Mouse (Mus musculus) intestine, embryonic 15.5 days (tissue): ENCODE measurements at regions not wholly inside any gene's neighbourhood (a gene's known extent, or its start where the extent isn't known, plus 50 kb on each side); places are given as distances from the start of the nearest gene placed in this dataset.

ENCODE experiments used
- ATAC-seq: fragments of 200-750 bp; cut with Nextera tagmentation; 2 replicates; pipeline ENCODE4 v1.8.0; 2017; ENCODE audit warnings: moderate TSS enrichment, moderate library complexity
- H3K27ac ChIP-seq: fragments of 300-500 bp; sonication (generic); 2 replicates; pipeline ENCODE4 v1.5.1; 2015; ENCODE audit warnings: mild to moderate bottlenecking, inconsistent platforms
- H3K27me3 ChIP-seq: fragments of 300-500 bp; sonication (generic); replicated peaks from 2 replicates; pipeline ENCODE4 v1.6.1; 2015; ENCODE audit warnings: inconsistent platforms
- H3K36me3 ChIP-seq: fragments of 300-500 bp; sonication (generic); 2 replicates; pipeline ENCODE4 v1.6.1; 2015; ENCODE audit warnings: inconsistent platforms
- H3K4me1 ChIP-seq: fragments of 300-500 bp; sonication (generic); replicated peaks from 2 replicates; pipeline ENCODE4 v1.6.1; 2015; ENCODE audit warnings: inconsistent platforms
- H3K4me2 ChIP-seq: fragments of 300-500 bp; sonication (generic); replicated peaks from 2 replicates; pipeline ENCODE4 v1.6.1; 2015; ENCODE audit warnings: mild to moderate bottlenecking, inconsistent platforms
- H3K4me3 ChIP-seq: fragments of 300-500 bp; sonication (generic); replicated peaks from 2 replicates; pipeline ENCODE4 v1.5.1; 2015; ENCODE audit warnings: inconsistent platforms
- H3K9ac ChIP-seq: fragments of 300-500 bp; sonication (generic); 2 replicates; pipeline ENCODE4 v1.6.1; 2015; ENCODE audit warnings: inconsistent platforms
- H3K9me3 ChIP-seq: fragments of 300-500 bp; sonication (generic); 2 replicates; pipeline ENCODE4 v1.6.1; 2016; ENCODE audit warnings: inconsistent platforms
- WGBS: fragments of 180-500 bp; shearing (Covaris S2); methylation state at CpG from one replicate; pipeline ENCODE4 v1.1.7; 2015; 5-methylcytosine and 5-hydroxymethylcytosine counted together

- Histone ChIP-seq H3K9ac (no peak overlapping the region), H3K4me2 (no peak overlapping the region), H3K4me1 (peaks cover 4% of the 10 kb centered on the region; the same call in 1 of the 2 replicates), H3K27ac (no peak overlapping the region), H3K27me3 (peaks cover 16% of the 10 kb centered on the region), H3K9me3 (no peaks in the 10 kb centered on the region), H3K36me3 (no peaks in the 10 kb centered on the region), H3K4me3 (no peak overlapping the region)
- WGBS: 45% methylated on average over 6 of the region's 6 CpGs
- no peak for ATAC-seq
Observed at GRCm38 (mm10) chr13:55984772-55985171, 148.8 kb upstream of the Pitx1 start.

- ATAC-seq: no peak
- peaks cover 24% of the 10 kb centered on the region for H3K27me3 ChIP-seq
- H3K9me3 ChIP-seq: no peaks in the 10 kb centered on the region
- no peak overlapping the region for H3K4me3 ChIP-seq
- 64% methylated on average over 9 of the region's 9 CpGs for WGBS
- no peak overlapping the region for H3K9ac ChIP-seq
- H3K27ac ChIP-seq: no peak overlapping the region
- H3K36me3 ChIP-seq: no peaks in the 10 kb centered on the region
- peaks cover 4% of the 10 kb centered on the region; the same call in 1 of the 2 replicates for H3K4me1 ChIP-seq
- H3K4me2 ChIP-seq: no peak overlapping the region
Observed at GRCm38 (mm10) chr13:55983851-55984250, 147.9 kb upstream of the Pitx1 start.

- Histone ChIP-seq H3K4me1 (peaks cover 18% of the 10 kb centered on the region; the same call in 1 of the 2 replicates), H3K27ac (no peak overlapping the region), H3K9me3 (no peaks in the 10 kb centered on the region), H3K36me3 (no peaks in the 10 kb centered on the region), H3K9ac (no peak overlapping the region), H3K4me2 (no peak overlapping the region), H3K27me3 (peaks cover 12% of the 10 kb centered on the region; the same call in 1 of the 2 replicates), H3K4me3 (no peak overlapping the region)
- no peak for ATAC-seq
- WGBS: 57% methylated on average over 6 of the region's 6 CpGs
Observed at GRCm38 (mm10) chr13:55981041-55981440, 145.0 kb upstream of the Pitx1 start.

- Histone ChIP-seq H3K4me2 (no peak overlapping the region), H3K9me3 (no peaks in the 10 kb centered on the region), H3K36me3 (no peaks in the 10 kb centered on the region), H3K27me3 (peaks cover 9% of the 10 kb centered on the region; the same call in 1 of the 2 replicates), H3K27ac (no peak overlapping the region), H3K4me1 (peaks cover 14% of the 10 kb centered on the region; the same call in 1 of the 2 replicates), H3K4me3 (no peak overlapping the region), H3K9ac (no peak overlapping the region)
- ATAC-seq: no peak
- WGBS: 55% methylated on average over 3 of the region's 3 CpGs
Observed at GRCm38 (mm10) chr13:55977902-55978301, 141.9 kb upstream of the Pitx1 start.

- H3K4me1 ChIP-seq: peaks cover 14% of the 10 kb centered on the region; the same call in 1 of the 2 replicates
- no peaks in the 10 kb centered on the region for H3K36me3 ChIP-seq
- peak overlapping the region; percentile 57 for H3K27ac ChIP-seq
- ATAC-seq: peak; percentile 74
- no peak overlapping the region for H3K9ac ChIP-seq
- no peaks in the 10 kb centered on the region for H3K9me3 ChIP-seq
- H3K4me2 ChIP-seq: 0 out of 2 replicates have a peak overlapping the region, but pooled peaks have one; percentile 18
- H3K4me3 ChIP-seq: no peak overlapping the region
- WGBS: 12% methylated on average over 10 of the region's 10 CpGs
- H3K27me3 ChIP-seq: peaks cover 9% of the 10 kb centered on the region; the same call in 1 of the 2 replicates
Observed at GRCm38 (mm10) chr13:55976911-55977381, 141.0 kb upstream of the Pitx1 start.

- no peaks in the 10 kb centered on the region for H3K36me3 ChIP-seq
- H3K4me3 ChIP-seq: no peak overlapping the region
- H3K27ac ChIP-seq: no peak overlapping the region
- no peak overlapping the region for H3K9ac ChIP-seq
- H3K4me1 ChIP-seq: peaks cover 14% of the 10 kb centered on the region; the same call in 1 of the 2 replicates
- WGBS: 63% methylated on average over 5 of the region's 5 CpGs
- no peak overlapping the region for H3K4me2 ChIP-seq
- no peak for ATAC-seq
- H3K9me3 ChIP-seq: no peaks in the 10 kb centered on the region
- peaks cover 1% of the 10 kb centered on the region; the same call in 1 of the 2 replicates for H3K27me3 ChIP-seq
Observed at GRCm38 (mm10) chr13:55974105-55974504, 138.1 kb upstream of the Pitx1 start.

- Histone ChIP-seq H3K4me2 (no peak overlapping the region), H3K4me1 (no peaks in the 10 kb centered on the region), H3K36me3 (no peaks in the 10 kb centered on the region), H3K4me3 (no peak overlapping the region), H3K9me3 (no peaks in the 10 kb centered on the region), H3K27ac (no peak overlapping the region), H3K27me3 (peaks cover 13% of the 10 kb centered on the region), H3K9ac (no peak overlapping the region)
- 89% methylated on average over 6 of the region's 6 CpGs for WGBS
- ATAC-seq: no peak
Observed at GRCm38 (mm10) chr13:55970687-55971086, 134.7 kb upstream of the Pitx1 start.

GRCm38 (mm10) chr13:55969473-55969872 lies 133.5 kb upstream of the Pitx1 start:
- H3K27me3 ChIP-seq: peaks cover 23% of the 10 kb centered on the region
- no peaks in the 10 kb centered on the region for H3K36me3 ChIP-seq
- H3K4me1 ChIP-seq: no peaks in the 10 kb centered on the region
- WGBS: 86% methylated on average over 4 of the region's 4 CpGs
- H3K9ac ChIP-seq: no peak overlapping the region
- H3K9me3 ChIP-seq: no peaks in the 10 kb centered on the region
- H3K27ac ChIP-seq: no peak overlapping the region
- ATAC-seq: no peak
- H3K4me2 ChIP-seq: no peak overlapping the region
- H3K4me3 ChIP-seq: no peak overlapping the region

- Histone ChIP-seq H3K36me3 (no peaks in the 10 kb centered on the region), H3K4me2 (no peak overlapping the region), H3K4me1 (peaks cover 6% of the 10 kb centered on the region), H3K27ac (no peak overlapping the region), H3K4me3 (no peak overlapping the region), H3K9me3 (no peaks in the 10 kb centered on the region), H3K27me3 (peaks cover 45% of the 10 kb centered on the region), H3K9ac (no peak overlapping the region)
- ATAC-seq: no peak
- 86% methylated on average over 6 of the region's 6 CpGs for WGBS
Observed at GRCm38 (mm10) chr13:55967151-55967550, 131.2 kb upstream of the Pitx1 start.

GRCm38 (mm10) chr13:55963005-55963620 lies 127.1 kb upstream of the Pitx1 start:
- ATAC-seq: peak; percentile 76
- Histone ChIP-seq H3K9me3 (no peaks in the 10 kb centered on the region), H3K9ac (no peak overlapping the region), H3K4me3 (0 out of 2 replicates have a peak overlapping the region, but pooled peaks have one; percentile 19), H3K36me3 (no peaks in the 10 kb centered on the region), H3K4me2 (peak overlapping the region; percentile 59), H3K27me3 (peaks cover 52% of the 10 kb centered on the region), H3K4me1 (peaks cover 9% of the 10 kb centered on the region), H3K27ac (no peak overlapping the region)
- 10% methylated on average over 22 of the region's 22 CpGs for WGBS

- WGBS: 27% methylated on average over 18 of the region's 18 CpGs
- H3K9ac ChIP-seq: no peak overlapping the region
- no peak overlapping the region for H3K27ac ChIP-seq
- H3K27me3 ChIP-seq: peaks cover 57% of the 10 kb centered on the region
- no peak for ATAC-seq
- H3K9me3 ChIP-seq: no peaks in the 10 kb centered on the region
- peaks cover 9% of the 10 kb centered on the region for H3K4me1 ChIP-seq
- H3K4me3 ChIP-seq: no peak overlapping the region
- H3K36me3 ChIP-seq: no peaks in the 10 kb centered on the region
- H3K4me2 ChIP-seq: no peak overlapping the region
Observed at GRCm38 (mm10) chr13:55962254-55962866, 126.4 kb upstream of the Pitx1 start.

- H3K9ac ChIP-seq: no peak overlapping the region
- no peak overlapping the region for H3K4me3 ChIP-seq
- no peaks in the 10 kb centered on the region for H3K9me3 ChIP-seq
- no peak overlapping the region for H3K4me2 ChIP-seq
- no peak overlapping the region for H3K27ac ChIP-seq
- 0 out of 2 replicates have a peak, but pooled peaks cover 3% of the 10 kb centered on the region for H3K4me1 ChIP-seq
- H3K36me3 ChIP-seq: no peaks in the 10 kb centered on the region
- WGBS: 65% methylated on average over 6 of the region's 6 CpGs
- H3K27me3 ChIP-seq: peaks cover 25% of the 10 kb centered on the region
- no peak for ATAC-seq
Observed at GRCm38 (mm10) chr13:55954346-55954745, 118.4 kb upstream of the Pitx1 start.
